Mouse (Mus musculus): ENCODE results near the gene Fstl3.

GRCm38 (mm10) chr10:79795905-79796304, 18.8 kb downstream of the Fstl3 start:
- no peak for TF ChIP-seq POLR2A (IDR thresholded peaks at IDR 0.05; ENCODE audit: borderline replicate concordance, insufficient read depth, low read length)
- TF ChIP-seq CTCF (IDR thresholded peaks at IDR 0.05; ENCODE audit: borderline replicate concordance, insufficient read depth, low read depth, low read length) = no peak
